Mouse (Mus musculus) spleen, postnatal 4 days (tissue): ENCODE measurements around the gene Bbox1.

ENCODE experiments used
- DNase-seq, 2 experiments: peaks; one replicate each; pipeline ENCODE4 v3.0.0; 2022; ENCODE audit warnings: low spot score in 2 of 2

Bbox1 gene

DNA sequence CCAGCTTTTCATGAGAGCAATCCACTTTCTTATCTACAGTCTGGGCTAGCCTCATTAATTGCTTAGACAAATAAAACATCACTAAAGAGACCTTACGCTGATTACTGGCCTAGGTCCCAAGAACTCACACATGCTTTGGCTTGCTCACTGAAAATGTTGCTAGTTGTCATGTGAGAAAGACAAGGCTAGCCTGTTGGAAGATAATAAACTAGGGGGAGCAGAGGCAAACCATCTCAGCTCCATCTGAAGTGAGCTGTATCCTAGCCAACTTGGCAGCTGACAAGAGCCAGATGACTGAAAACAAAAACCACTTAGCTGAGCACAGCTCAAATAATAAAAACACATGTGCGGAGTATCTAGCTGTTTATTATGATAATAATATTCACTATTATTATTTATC lies 40.2 kb downstream of the Bbox1 start:
- no peak for DNase-seq

DNA sequence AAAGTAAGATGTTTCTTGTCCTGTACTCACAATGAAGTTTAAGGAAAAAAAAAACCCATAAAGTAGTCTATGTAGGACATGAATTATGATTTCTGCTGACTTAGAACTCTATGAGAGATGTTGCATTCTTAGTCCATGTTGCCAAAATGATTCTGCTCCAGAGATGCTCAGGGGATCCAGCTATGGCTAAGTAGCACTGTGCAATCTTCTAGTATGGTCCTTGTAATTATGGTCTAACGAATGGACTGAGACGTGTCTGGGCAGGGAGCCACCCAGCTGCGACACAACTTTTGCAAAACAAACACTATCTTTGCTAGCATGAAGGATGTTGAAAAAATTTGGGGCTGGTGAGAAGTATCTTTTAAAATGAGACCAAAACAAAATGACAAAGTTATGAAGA lies 45.1 kb downstream of the Bbox1 start:
- no peak for DNase-seq

DNA sequence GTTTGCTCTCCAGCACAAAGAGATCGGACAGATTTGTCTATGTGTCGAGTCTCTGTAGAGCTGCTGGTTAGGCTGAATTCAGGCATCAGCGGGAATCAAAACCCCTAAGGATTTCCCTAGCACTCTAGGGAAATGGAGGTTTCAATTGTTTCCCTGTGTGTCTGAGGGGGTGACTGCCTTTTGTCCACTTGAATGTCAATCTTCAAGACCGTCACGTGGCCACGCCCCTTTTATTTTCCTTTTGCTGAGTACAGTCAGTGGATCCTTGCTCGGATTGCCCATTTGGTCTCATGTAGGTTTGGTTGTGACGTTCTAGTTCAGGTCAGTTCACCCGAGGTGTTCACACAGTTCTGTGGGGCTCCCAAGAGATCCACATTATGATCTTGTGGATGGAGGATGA lies 82.1 kb downstream of the Bbox1 start:
- no peak for DNase-seq

DNA sequence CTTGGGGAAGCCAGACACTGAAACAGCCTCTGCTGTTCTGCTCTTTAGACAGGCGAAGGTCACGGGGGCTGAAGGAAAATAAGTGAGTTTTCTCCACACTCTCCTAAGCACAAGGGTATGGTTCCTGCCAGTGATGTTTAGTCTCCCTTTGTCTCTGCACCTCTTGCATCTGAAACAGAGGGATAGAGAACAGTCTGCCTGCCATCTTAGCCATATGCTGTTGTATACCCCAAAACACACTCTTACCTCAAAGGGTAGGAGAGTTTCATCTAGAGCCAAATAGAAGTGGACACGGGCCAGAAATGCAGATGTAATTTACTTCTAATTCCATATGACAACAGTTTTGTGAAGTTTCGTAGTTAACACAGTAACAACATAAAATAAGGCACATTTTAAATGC lies 83.6 kb downstream of the Bbox1 start:
- no peak for DNase-seq

DNA sequence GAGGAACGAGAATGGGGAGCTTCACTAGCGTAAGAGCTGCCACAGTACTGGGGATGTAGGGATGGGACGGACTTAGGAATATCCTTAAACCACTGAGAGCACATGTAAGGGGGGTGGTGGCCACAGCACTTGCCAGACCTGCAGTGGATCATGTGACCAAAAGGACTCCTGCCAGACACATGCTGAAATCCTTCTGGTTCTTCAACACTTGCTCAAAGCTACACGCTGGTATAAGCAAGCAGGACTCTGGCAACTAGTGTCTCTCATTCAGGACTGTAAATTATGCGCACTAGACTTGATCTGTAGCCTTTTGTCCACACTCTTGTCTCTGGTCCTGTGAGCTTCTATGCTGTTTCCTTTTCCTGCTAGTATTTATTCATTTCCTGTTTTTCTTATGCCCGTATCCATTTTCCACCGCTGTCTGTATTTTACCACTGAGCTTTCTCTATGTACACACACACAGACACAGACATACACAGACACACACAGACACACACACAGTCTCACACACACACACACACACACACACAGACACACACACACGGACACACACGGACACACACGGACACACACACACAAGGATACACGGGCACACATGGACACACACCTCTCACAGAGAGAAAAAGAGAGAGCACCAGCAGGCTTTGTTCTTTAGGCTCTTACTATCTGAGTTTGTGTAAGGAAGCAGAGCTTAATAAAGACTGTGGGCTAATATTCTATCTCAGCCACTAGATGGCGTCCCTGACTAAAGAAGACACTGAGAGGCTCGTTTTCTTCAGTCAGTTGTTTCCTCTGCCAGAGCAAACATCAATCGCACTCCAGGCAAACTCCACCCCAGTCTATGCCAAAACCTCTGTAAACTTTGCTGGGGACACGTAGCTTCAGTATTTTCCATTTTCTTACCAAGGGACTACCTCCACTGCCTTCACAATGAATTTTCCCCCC lies 84.9 kb downstream of the Bbox1 start:
- no peak for DNase-seq

DNA sequence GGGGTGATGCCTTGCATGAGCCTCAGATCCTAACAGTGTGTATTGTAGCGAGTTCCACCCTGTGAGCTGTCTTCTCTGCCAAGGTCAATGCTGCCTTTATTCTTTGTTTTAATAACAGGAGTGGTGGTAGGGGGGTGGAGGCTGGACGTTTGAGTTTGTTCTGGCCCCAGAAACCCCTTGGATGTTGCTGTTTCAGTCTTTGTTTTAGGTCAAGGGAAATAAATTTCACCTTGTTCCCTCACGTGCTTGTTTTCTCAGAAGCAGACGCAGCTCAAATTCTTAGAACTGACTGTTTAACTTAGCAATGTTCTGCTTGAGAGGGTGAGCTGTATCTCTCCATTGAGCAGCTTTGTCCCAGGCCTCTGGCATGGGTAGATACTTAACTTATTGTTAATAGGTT lies 87.9 kb downstream of the Bbox1 start:
- no peak for DNase-seq

DNA sequence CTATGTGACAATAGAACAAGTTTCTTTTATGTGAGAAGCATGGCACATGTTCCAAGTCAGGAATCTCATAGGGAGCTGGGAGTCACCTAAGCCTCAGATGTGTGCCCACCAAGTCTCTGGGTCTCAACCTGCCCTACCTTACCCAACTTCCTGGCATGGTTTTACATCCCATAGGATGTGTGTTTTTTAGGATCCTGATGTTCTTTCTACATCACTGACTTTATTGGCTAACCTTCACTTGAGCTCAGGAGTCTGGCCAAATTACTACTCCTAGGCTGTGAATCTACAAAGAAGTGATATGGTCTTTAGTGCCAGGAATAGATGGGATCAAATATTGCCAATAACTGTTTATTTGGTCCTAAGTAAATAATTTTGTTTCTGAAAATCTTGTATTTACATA lies 88.4 kb downstream of the Bbox1 start:
- DNase-seq, result no peak

DNA sequence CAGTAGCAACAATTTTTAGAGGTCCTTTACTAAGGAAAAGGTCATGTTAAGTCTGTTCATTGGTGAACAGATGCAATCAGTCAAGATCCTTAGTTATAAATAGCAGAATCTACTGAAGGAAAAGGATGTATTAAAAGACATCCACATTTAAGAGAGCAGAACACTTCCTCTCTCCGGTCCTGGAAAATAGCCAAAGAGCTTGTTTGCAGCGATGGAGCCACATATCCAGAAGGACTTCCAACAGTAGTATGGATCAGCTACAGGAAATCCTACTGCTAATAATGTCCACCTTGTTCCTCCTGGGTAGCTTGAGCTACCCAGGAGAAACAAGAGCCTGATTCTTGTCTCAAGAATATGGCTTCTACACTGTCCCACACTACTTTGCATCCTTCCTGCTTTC lies 91.6 kb downstream of the Bbox1 start:
- no peak for DNase-seq

DNA sequence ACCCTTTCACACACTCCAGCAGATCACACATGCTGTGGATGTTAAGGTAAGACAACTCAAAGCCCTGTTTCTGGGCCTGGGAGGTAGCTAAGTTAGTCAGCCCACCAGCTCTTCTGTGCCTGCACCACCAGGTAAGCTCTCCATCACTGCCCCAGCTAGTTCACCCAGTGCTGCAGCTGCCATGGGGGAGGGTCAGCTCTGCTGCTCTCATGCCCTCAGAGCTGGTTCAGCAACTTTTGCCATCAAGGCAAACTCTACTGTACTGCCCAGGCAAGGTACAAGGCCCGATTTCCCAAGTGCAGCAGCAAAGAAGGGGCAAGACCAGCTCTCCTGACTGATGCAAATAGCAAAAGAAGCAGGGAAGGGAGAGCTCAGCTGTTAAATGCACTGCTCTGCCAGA lies 93.9 kb downstream of the Bbox1 start:
- DNase-seq, result no peak

DNA sequence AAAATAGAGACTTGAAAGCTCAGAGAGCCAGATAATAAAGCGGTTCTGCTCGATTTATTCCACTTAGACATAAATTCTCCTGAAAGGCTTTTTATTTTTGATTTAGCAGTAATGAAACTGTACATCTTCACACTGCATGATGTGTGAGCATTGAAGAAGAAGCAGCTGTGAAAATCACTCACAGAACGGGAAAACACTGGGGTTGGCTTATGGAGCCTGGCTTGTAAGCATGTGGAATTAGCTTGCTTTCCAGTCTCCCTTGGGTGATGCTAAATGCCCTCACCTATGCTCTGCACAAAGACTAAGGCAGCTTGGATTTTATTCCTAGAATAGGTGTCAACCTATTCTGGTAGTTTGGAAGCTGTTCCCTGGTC lies 98.7 kb downstream of the Bbox1 start:
- DNase-seq, result no peak

DNA sequence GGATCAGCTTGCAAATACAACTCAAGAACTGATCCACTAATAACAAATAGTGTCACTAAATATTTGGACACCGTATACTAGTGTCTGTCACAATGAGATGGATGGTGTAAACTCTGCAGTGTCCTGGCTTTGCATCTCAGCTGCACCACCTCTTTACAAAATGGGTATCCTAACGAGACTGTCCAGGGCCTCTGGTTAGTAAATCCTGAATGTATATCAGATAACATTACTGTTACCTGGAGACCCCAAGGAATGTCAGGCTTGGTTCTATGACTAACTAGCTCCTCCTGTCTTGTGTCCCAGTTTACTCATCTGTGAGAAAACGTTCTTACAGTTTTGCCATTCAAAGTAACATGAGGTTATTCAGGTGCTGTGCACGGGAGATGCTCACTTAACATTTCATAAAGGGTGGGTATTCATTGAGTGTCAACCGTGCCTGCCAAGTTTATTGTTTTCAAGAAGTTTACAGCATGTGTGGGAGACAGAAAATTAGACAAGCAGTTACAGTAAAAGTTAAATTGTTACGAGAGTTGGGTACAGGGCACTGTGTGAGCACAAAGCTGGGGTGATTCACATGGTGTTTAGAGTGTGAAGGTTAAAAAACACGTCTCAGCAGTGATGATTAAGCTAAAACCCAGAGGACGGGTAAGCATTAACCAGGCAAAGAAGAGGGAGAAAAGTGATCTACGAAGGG lies 99.2 kb downstream of the Bbox1 start:
- no peak for DNase-seq

DNA sequence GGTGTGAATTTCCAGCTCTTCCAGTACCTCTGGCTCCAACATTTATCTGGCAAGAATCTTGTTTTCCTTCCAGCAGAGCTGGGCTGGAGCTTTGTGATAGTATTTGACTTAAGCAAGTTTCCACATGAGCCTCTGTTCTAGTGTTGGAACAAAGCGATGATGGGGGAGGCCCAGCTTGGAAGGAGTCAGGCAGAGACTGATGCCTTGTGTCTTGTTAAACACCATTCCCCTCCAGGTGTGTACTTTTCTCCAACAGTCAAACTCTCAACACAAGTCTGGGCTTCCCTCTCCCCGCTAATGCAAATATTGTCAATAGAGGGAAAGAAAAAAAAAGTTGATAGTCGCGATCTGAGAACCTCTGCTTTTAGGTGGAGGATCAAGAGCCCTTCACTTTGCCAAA lies 100.1 kb downstream of the Bbox1 start:
- no peak for DNase-seq
